Mouse (Mus musculus) layer of hippocampus, adult 9-10 months (tissue): ENCODE data around the gene Cep68.

Experiments used
- DNase-seq: peaks from one replicate; pipeline ENCODE4 v3.0.0; 2022; ENCODE audit warnings: low spot score

Cep68 gene

DNA sequence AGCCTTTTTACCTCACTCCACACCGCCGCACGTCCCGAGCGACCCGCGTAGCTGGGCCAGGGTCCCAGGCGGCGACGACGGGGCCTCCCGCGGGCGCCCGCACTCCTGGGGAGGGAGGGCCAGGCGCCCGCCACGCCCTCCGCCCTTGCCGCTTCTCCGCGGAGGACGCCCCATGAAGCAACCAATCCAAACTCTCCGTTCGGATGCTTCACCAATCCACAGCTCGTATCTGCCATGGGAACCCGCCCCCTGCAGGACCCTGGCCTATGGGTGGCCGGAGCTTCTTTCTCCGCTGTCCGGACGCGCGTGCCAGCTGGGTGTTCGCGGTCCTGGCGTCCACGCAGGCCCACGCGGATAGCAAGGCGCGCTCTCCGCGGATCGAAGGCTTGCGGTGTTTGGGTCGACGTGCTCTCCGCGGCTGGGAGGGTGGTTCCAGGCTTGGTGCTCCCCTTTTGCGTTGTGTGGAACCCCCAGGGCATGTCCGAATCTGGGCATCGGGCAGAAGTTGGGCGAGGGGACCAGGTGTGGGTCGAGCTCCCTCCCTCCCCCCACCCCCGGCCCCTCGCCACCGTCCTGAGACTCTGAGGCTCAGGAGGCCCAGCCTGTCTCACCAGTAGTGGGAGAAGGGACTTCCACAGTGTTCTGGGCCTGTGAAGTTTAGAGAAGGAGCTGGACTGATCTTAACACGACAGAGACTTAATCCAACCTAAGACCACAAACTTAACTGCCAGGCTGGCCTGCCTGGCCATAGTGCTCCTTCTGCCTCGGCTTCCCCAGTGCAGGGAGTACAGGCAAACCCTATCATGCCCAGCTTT lies at the start of gene Cep68:
Gene Cep68 (minus strand): TSS at position 134 of the 815 bp plus-strand sequence.
- peak; percentile 92 for DNase-seq

GRCm38 (mm10) chr11:20284463-20284862 lies 35.2 kb upstream of the Cep68 start:
- no peak for DNase-seq

- no peak for DNase-seq
Observed at GRCm38 (mm10) chr11:20282601-20283219, 33.5 kb upstream of the Cep68 start.

GRCm38 (mm10) chr11:20280982-20281381 lies 31.8 kb upstream of the Cep68 start:
- no peak for DNase-seq

GRCm38 (mm10) chr11:20278702-20279101 lies 29.5 kb upstream of the Cep68 start:
- DNase-seq, result no peak

DNA sequence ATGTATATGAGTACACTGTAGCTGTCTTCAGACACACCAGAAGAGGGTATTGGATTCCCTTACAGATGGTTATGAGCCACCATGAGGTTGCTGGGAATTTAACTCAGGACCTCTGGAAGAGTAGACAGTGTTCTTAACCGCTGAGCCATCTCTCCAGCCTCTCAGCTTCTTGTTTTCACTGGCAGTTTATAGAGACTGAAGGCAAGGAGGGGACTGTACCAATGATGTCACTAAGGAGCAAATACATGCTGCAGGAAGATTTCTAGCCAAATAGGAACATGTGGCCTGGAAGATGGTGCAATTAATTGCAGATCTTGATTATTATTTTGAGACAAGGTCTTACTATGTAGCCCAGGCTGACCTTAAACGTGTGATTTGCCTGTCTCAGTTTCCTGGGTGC lies 27.9 kb upstream of the Cep68 start:
- no peak for DNase-seq

GRCm38 (mm10) chr11:20275974-20276373 lies 26.7 kb upstream of the Cep68 start:
- no peak for DNase-seq

GRCm38 (mm10) chr11:20269885-20270284 lies 20.7 kb upstream of the Cep68 start:
- no peak for DNase-seq

- DNase-seq, result peak; percentile 48
Observed at GRCm38 (mm10) chr11:20262628-20263380, 13.6 kb upstream of the Cep68 start.

DNA sequence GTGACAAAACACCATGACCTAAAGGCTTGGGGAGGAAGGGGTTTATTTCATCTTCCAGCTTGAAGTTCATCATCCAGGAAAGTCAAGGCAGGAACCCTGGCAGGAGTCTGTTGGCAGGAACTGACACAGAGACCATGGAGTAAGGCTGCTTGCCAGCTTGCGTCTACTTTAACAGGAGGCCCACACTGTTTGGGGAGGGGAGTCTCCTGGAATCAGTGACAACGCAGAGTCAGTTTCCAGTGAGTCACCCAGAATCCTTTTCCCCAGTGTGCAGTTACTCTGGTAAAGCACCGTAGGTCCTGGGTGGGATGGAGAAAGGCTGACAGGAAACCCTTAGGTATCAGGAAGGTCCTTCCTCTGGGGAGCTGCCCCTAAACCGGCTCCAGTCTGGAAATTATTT lies 5.6 kb upstream of the Cep68 start:
- no peak for DNase-seq

DNA sequence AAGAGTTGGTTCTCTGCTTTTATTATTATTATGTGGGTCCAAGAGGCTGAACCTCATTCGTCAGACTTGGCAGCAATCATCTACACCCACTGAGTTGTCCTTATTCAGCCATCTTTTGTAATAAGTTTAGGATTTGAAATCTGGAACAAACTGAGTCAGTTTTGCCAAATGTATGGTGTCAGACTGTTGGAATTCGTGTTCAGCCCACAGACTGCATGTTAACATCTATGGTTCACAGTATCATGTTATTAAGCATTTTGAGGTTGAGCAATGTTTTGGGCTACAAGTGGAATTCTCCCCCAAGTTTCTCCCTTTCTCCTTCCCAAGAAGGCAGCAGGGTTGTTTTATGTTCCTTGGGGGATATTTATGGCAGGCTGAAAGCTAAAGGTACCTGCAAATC lies 3.9 kb upstream of the Cep68 start:
- DNase-seq, result no peak

DNA sequence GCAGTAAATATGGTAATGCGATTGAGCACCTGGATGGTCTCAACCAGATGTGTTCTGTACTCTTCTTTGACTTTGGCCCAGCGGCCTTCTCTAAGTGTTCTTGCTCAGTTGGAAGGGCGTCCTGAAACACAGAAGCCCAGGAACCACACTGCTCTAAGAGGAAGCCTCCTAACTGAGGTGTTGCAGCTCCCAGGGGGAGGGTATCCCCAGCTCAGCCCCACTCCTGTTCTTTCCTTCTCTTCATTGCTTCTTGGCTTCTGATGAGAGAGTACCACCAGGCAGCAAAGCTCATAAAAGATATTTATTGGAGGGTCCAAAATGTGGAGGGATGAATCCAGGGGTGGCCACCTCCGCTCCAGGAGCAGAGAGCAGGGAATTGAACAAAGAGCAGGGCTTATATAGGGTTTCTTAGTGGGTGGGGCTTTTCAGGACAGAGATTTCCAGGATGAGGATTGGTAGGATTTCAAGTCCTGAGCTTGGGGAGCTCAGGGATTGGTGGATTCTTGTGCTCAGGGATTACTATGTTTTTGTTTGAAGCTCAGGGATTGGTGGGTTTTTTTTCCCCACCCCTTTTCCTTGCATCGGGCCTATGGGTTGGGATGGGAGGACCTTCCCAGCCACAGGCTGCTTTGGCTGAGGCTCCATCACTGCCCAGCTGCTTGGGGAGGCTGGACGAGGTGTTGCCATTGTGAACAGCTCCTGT lies 1.4 kb upstream of the Cep68 start:
- DNase-seq, result no peak

GRCm38 (mm10) chr11:20248840-20249239 lies 389 bp downstream of the Cep68 start:
- no peak for DNase-seq

DNA sequence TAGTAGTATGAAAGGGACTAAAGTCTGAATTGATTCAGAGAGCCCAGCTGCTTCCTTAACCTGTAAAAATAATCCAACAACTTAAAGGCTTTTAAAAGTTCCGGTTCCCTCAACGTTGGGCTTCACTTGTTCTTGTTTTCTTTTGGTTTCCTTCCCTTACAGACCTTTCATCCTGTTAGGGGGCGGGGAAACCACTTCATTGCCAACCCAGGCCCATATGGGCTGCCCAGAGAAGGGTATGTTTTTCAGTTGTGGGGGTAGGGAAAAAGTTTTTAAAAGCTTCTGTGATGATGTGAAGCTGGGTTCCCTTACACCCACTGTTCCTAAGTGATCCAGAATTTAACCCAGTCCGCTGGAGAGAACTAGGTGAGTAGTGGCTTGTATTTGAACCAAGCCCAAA lies 952 bp downstream of the Cep68 start:
- DNase-seq, result no peak

GRCm38 (mm10) chr11:20247146-20247855 lies 1.9 kb downstream of the Cep68 start:
- no peak for DNase-seq

DNA sequence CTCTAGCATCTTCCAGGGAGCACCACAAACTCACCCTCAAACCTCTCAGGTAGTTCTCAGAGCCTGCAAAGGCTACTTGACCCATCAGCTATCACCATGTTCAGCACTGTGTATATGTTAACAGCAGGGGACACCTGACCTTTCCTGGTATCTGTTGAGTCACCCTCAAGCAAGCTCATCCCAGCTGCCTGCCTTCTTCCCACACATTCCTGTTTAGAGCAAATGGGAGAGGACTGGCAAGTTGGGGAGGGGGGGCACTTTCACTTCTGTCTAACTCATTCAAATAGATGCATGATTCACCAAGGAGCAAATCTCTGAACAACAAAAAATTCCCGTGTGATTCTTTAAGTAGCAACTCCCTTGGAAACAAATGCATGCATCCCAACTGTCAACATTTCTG lies 2.6 kb downstream of the Cep68 start:
- DNase-seq, result no peak

- DNase-seq, result no peak
Observed at GRCm38 (mm10) chr11:20245316-20245715, 3.9 kb downstream of the Cep68 start.

- DNase-seq, result no peak
Observed at GRCm38 (mm10) chr11:20244336-20245290, 4.6 kb downstream of the Cep68 start.

GRCm38 (mm10) chr11:20243214-20243913 lies 5.9 kb downstream of the Cep68 start:
- DNase-seq, result no peak
